Mouse (Mus musculus) lung, adult 2 months (tissue): ENCODE results near the gene Tmem87b. TPM values are rescaled to one million over a fixed set of nuclear protein-coding genes. Genes with fewer than 3 reads are reported as not detected.

Experiments used
- DNase-seq: peaks from one replicate; pipeline ENCODE4 v3.0.0; 2022
- H3K4me1 ChIP-seq: fragments of 200-500 bp; 2 replicates; pipeline ENCODE4 v1.6.1; 2011; ENCODE audit warnings: low read length; ENCODE audit not compliant: control insufficient read depth, insufficient read depth
- H3K4me3 ChIP-seq: fragments of 200-500 bp; replicated peaks from 2 replicates; pipeline ENCODE3; 2011; ENCODE audit warnings: low read depth, mild to moderate bottlenecking, control low read depth, low read length; ENCODE audit errors: extremely low read depth
- CTCF ChIP-seq: fragments of 200-500 bp; IDR thresholded peaks from 2 replicates; pipeline ENCODE4 v1.5.1; 2011; ENCODE audit warnings: mild to moderate bottlenecking, low read length, control low read depth; ENCODE audit not compliant: insufficient read depth
- POLR2A ChIP-seq: fragments of 200-500 bp; IDR thresholded peaks from 2 replicates; pipeline ENCODE4 v1.6.1; 2011; ENCODE audit warnings: low read depth, mild to moderate bottlenecking, control low read depth, low read length, borderline replicate concordance; ENCODE audit errors: extremely low read depth
- WGBS: fragments of 180-500 bp; shearing (Covaris S2); methylation state at CpG from one replicate; pipeline ENCODE4 v1.1.7; 2018; 5-methylcytosine and 5-hydroxymethylcytosine counted together
- polyA plus RNA-seq: library from polyadenylated mRNA; depleted of rRNA; stranded (reverse); fragments of >200 nt; gene quantifications from 2 replicates; pipeline ENCODE4 v1.2.3, GENCODE M21; 2012

Tmem87b gene
- polyA plus RNA-seq, 1 experiment, result 18.5 TPM

DNA sequence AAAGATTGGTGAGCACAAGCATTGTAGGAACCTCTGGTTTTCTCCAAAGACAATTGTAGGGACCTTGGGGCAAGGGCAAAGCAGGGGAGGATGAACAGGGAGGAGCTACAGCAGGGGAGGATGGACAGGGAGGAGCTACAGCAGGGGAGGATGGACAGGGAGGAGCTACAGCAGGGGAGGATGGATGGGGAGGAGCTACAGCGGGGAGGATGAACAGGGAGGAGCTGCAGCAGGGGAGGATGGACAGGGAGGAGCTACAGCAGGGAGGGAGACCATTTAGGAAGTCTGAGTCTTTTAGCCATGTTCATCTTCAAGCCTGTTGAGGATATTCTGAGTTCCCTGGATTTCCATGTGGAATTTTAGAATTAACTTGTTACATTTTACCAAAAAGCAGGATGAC, 31.1 kb upstream of the Tmem87b start:
- no peak for DNase-seq
- H3K4me3 ChIP-seq, result no peak overlapping the region
- H3K4me1 ChIP-seq, result no peaks in the 10 kb centered on the region
- WGBS, result 59% methylated on average over 1 of the region's 1 CpGs
- no peak for TF ChIP-seq POLR2A
- TF ChIP-seq CTCF, result no peak

DNA sequence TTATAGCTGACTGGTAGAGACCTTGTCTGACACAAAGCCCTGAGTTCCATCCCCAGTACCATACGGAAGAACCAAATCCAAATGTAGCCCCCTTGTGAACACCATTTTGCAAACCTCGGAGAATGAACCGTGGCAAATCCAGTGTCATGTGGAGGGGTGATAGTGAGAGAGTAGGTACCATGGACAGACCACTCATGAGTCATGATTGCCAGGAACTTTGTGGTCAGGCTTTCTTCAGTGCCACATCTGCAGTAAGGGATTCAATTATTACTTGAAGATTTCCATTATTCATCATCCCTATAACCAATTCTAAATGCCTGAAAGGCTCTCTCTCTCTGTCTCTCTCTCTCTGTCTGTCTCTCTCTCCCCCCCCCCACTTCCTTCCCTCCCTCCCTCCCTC, 30.1 kb upstream of the Tmem87b start:
- Histone ChIP-seq H3K4me3 (no peak overlapping the region), H3K4me1 (no peaks in the 10 kb centered on the region)
- DNase-seq, result no peak
- 90% methylated on average over 3 of the region's 3 CpGs for WGBS
- TF ChIP-seq POLR2A (no peak), CTCF (no peak)

- no peak for DNase-seq
- TF ChIP-seq POLR2A (no peak), CTCF (no peak)
- H3K4me3 ChIP-seq, result no peak overlapping the region
- H3K4me1 ChIP-seq, result no peaks in the 10 kb centered on the region
- 79% methylated on average over 11 of the region's 11 CpGs for WGBS
These were observed 26.9 kb upstream of the Tmem87b start for GRCm38 (mm10) chr2:128790875-128791614.

GRCm38 (mm10) chr2:128793958-128794357, 24.0 kb upstream of the Tmem87b start:
- 92% methylated on average over 6 of the region's 6 CpGs for WGBS
- TF ChIP-seq POLR2A (no peak), CTCF (no peak)
- Histone ChIP-seq H3K4me3 (no peak overlapping the region), H3K4me1 (no peaks in the 10 kb centered on the region)
- DNase-seq, result no peak

DNA sequence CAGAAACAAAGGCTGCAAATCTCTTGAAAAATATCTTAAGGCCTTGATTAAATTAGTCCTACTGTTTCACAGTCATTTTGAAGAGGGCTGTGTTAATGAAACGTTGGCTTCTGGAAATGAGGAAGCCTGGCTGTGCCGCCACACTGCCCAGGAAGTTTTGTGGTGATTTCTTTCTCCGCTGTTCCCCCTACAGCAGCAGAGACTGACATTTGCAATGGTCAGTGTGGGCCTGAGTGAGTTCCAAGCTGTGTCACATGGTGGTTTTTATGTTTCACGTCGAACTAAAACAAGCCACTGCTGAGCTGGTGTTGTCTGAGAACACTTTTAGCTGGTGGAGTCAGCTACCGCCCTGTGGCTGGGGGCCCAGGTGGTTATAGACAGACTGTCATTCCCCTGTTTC, 21.5 kb upstream of the Tmem87b start:
- WGBS, result 61% methylated on average over 6 of the region's 6 CpGs
- DNase-seq, result no peak
- TF ChIP-seq POLR2A, result no peak
- no peak for TF ChIP-seq CTCF

GRCm38 (mm10) chr2:128803441-128803840, 14.5 kb upstream of the Tmem87b start:
- TF ChIP-seq CTCF, result no peak
- Histone ChIP-seq H3K4me1 (no peaks in the 10 kb centered on the region; the same call in 1 of the 2 replicates), H3K4me3 (no peak overlapping the region)
- DNase-seq, result no peak
- 82% methylated on average over 4 of the region's 4 CpGs for WGBS

More for the DNA sequence above, 21.5 kb upstream of the Tmem87b start:
- H3K4me1 ChIP-seq, result no peaks in the 10 kb centered on the region
- H3K4me3 ChIP-seq, result no peak overlapping the region

- DNase-seq, result no peak
- WGBS, result 52% methylated on average over 4 of the region's 4 CpGs
- TF ChIP-seq POLR2A, result no peak
- TF ChIP-seq CTCF, result no peak
- Histone ChIP-seq H3K4me1 (no peaks in the 10 kb centered on the region; the same call in 1 of the 2 replicates), H3K4me3 (no peak overlapping the region)
These were observed 12.6 kb upstream of the Tmem87b start for GRCm38 (mm10) chr2:128805341-128805740.

GRCm38 (mm10) chr2:128806561-128806960, 11.4 kb upstream of the Tmem87b start:
- H3K4me1 ChIP-seq, result no peaks in the 10 kb centered on the region; the same call in 1 of the 2 replicates
- WGBS, result 19% methylated on average over 8 of the region's 8 CpGs
- H3K4me3 ChIP-seq, result no peak overlapping the region
- no peak for DNase-seq
- no peak for TF ChIP-seq POLR2A
- TF ChIP-seq CTCF, result no peak

- WGBS, result 54% methylated on average over 2 of the region's 2 CpGs
- Histone ChIP-seq H3K4me3 (no peak overlapping the region), H3K4me1 (no peaks in the 10 kb centered on the region)
- no peak for DNase-seq
- TF ChIP-seq CTCF (no peak), POLR2A (no peak)
These were observed 5.2 kb upstream of the Tmem87b start for GRCm38 (mm10) chr2:128812761-128813160.

GRCm38 (mm10) chr2:128816311-128816710, 1.6 kb upstream of the Tmem87b start:
- TF ChIP-seq POLR2A (no peak), CTCF (no peak)
- H3K4me1 ChIP-seq, result peaks cover 5% of the 10 kb centered on the region; the same call in 1 of the 2 replicates
- 79% methylated on average over 1 of the region's 1 CpGs for WGBS

More at GRCm38 (mm10) chr2:128816311-128816710, 1.6 kb upstream of the Tmem87b start:
- H3K4me3 ChIP-seq, result no peak overlapping the region
- DNase-seq, result no peak
